8 mouse cellular contexts compared by ENCODE assay signal in genomic region chr8:122336251-122336910, GRCm38 (mm10). TPM values are rescaled to one million over a fixed set of nuclear protein-coding genes. Genes with fewer than 3 reads are reported as not detected.
DNase-seq lines count a peak whose midpoint lies in the region; ATAC-seq lines count a peak whose summit lies in the region.
"Had no signal": no experiment of that assay in that cellular context is flagged by ENCODE, and none has a peak within 500 bp of the region (broad histone marks: within the 10 kb centered on the region; RNA-seq: fewer than 3 reads in every experiment).

No protein-coding gene starts in this region.

- peaks cover 35% of the 10 kb centered on the region; the same call in 1 of the 2 replicates for H3K36me3 ChIP-seq in intestine, embryonic 14.5 days (ENCODE audit: control insufficient read depth, insufficient read depth, low read length)
- H3K36me3 ChIP-seq in liver, embryonic 15.5 days (replicated peaks): peaks cover 86% of the 10 kb centered on the region

- peak overlapping the region; percentile 41 for H3K4me3 ChIP-seq in intestine, embryonic 14.5 days (ENCODE audit: low read depth, low read length)
- 0 out of 2 replicates have a peak overlapping the region, but pooled peaks have one; percentile 7 for H3K4me3 ChIP-seq in liver, embryonic 15.5 days (replicated peaks)

- peaks cover 35% of the 10 kb centered on the region for H3K27me3 ChIP-seq in intestine, embryonic 14.5 days (replicated peaks; ENCODE audit: control insufficient read depth, insufficient read depth, low read length)
- no peaks in the 10 kb centered on the region for H3K27me3 ChIP-seq in liver, embryonic 15.5 days

- H3K4me1 ChIP-seq in intestine, embryonic 14.5 days (replicated peaks; ENCODE audit: control insufficient read depth, insufficient read depth, low read length): peaks cover 1% of the 10 kb centered on the region; the same call in 1 of the 2 replicates
- H3K4me1 ChIP-seq in liver, embryonic 15.5 days (replicated peaks): peaks cover 68% of the 10 kb centered on the region

- H3K27ac ChIP-seq in intestine, embryonic 14.5 days (ENCODE audit: low read depth): no peak overlapping the region
- H3K27ac ChIP-seq in liver, embryonic 15.5 days (replicated peaks): no peak overlapping the region
- H3K27ac ChIP-seq: macrophage had no signal

- peak overlapping the region; percentile 63 for H3K4me2 ChIP-seq in intestine, embryonic 14.5 days (ENCODE audit: low read length)
- peak overlapping the region; percentile 33; the same call in 1 of the 2 replicates for H3K4me2 ChIP-seq in liver, embryonic 15.5 days

- WGBS in intestine, embryonic 14.5 days: 14% methylated on average over 80 of the region's 81 CpGs
- 82% methylated on average over 81 of the region's 81 CpGs for WGBS in liver, embryonic 15.5 days (ENCODE audit: insufficient replicate concordance)

- no peaks in the 10 kb centered on the region for H3K9me3 ChIP-seq in intestine, embryonic 14.5 days (ENCODE audit: control insufficient read depth, low read length)
- H3K9me3 ChIP-seq in liver, embryonic 15.5 days (replicated peaks): peaks cover 18% of the 10 kb centered on the region

- peak; percentile 25 for DNase-seq in ovary, postnatal 36 days (ENCODE audit: low spot score)
- DNase-seq in ovary, postnatal 14 days (ENCODE audit: low spot score): no peak
- DNase-seq in embryo, embryonic 9.5 days (ENCODE audit: extremely low spot score): peak; percentile 83
- no peak for DNase-seq in intestine, embryonic 14.5 days (ENCODE audit: low spot score)
- peak; percentile 39 for DNase-seq in retina, adult 2 months (ENCODE audit: low read depth, low spot score)
- DNase-seq in urinary bladder, adult 2 months (ENCODE audit: low spot score): no peak

- ATAC-seq in intestine, embryonic 14.5 days (replicated peaks; ENCODE audit: low FRiP score, low TSS enrichment, low read depth): peak; percentile 61
- no peak for ATAC-seq in liver, embryonic 15.5 days (ENCODE audit: insufficient read depth)

- H3K9ac ChIP-seq in intestine, embryonic 14.5 days (ENCODE audit: low read length): peak overlapping the region; percentile 27; the same call in 1 of the 2 replicates
- H3K9ac ChIP-seq in liver, embryonic 15.5 days: no peak overlapping the region

RNA-seq across cellular contexts. Expression of gene Trhr2, which starts 24.2 kb away (rescaled TPM):
- not detected in 2 replicates for polyA plus RNA-seq in intestine, embryonic 14.5 days (2014; fragmentation: Nextera tagmentation; extraction: Ambion mirVana)
- not detected in 2 replicates for polyA plus RNA-seq in liver, embryonic 15.5 days (2015; fragmentation: Nextera tagmentation; extraction: Ambion mirVana)
- polyA plus RNA-seq in urinary bladder, adult 2 months (2012; rRNA removed): 0.19 and 0.23 TPM in 2 replicates
- polyA plus RNA-seq: macrophage had no signal

RNA-seq across cellular contexts. Expression of gene Zc3h18, which starts 40.0 kb away (rescaled TPM):
- polyA plus RNA-seq in intestine, embryonic 14.5 days (2014; fragmentation: Nextera tagmentation; extraction: Ambion mirVana): 37.0 and 38.6 TPM in 2 replicates
- polyA plus RNA-seq in liver, embryonic 15.5 days (2015; fragmentation: Nextera tagmentation; extraction: Ambion mirVana): 23.1 and 25.6 TPM in 2 replicates
- polyA plus RNA-seq in urinary bladder, adult 2 months (2012; rRNA removed): 26.4 and 29.9 TPM in 2 replicates

RNA-seq across cellular contexts. Expression of gene Zfpm1, which starts 54.4 kb away (rescaled TPM):
- 4.2 and 6.4 TPM in 2 replicates for polyA plus RNA-seq in intestine, embryonic 14.5 days (2014; fragmentation: Nextera tagmentation; extraction: Ambion mirVana)
- polyA plus RNA-seq in liver, embryonic 15.5 days (2015; fragmentation: Nextera tagmentation; extraction: Ambion mirVana): 12.0 and 14.9 TPM in 2 replicates
- 13.2 and 16.2 TPM in 2 replicates for polyA plus RNA-seq in urinary bladder, adult 2 months (2012; rRNA removed)

Comparison
In these comparisons a context has a peak if more than half of its experiments do, and no peak if none do; other contexts are left out.
1. DNase-seq: peak in ovary, postnatal 36 days (single experiment), embryo, embryonic 9.5 days (single experiment) and retina, adult 2 months (single experiment); none in ovary, postnatal 14 days (single experiment), intestine, embryonic 14.5 days (single experiment) and urinary bladder, adult 2 months (single experiment).